Mouse (Mus musculus) limb, embryonic 14.5 days (tissue): ENCODE results near the gene Rasip1. TPM values are rescaled to one million over a fixed set of nuclear protein-coding genes. Genes with fewer than 3 reads are reported as not detected.

Experiments used
- ATAC-seq: fragments of 200-750 bp; cut with Nextera tagmentation; 2 replicates; pipeline ENCODE4 v1.8.0; 2017; ENCODE audit warnings: low read depth, moderate number of reproducible peaks, moderate TSS enrichment; ENCODE audit not compliant: low FRiP score
- DNase-seq: peaks from one replicate; pipeline ENCODE4 v3.0.0-alpha.2; 2015; ENCODE audit warnings: low spot score
- H3K27ac ChIP-seq: fragments of 300-500 bp; sonication (generic); replicated peaks from 2 replicates; pipeline ENCODE4 v1.5.1; 2014; ENCODE audit warnings: low read depth, mild to moderate bottlenecking, low read length, moderate library complexity, mixed read lengths
- H3K27me3 ChIP-seq: fragments of 300-500 bp; sonication (generic); 2 replicates; pipeline ENCODE4 v1.6.1; 2014; ENCODE audit warnings: low read length, mixed read lengths; ENCODE audit not compliant: control insufficient read depth, insufficient read depth
- H3K36me3 ChIP-seq: fragments of 300-500 bp; sonication (generic); 2 replicates; pipeline ENCODE4 v1.6.1; 2014; ENCODE audit warnings: mild to moderate bottlenecking, low read length, moderate library complexity, mixed read lengths; ENCODE audit not compliant: control insufficient read depth, insufficient read depth
- H3K4me1 ChIP-seq: fragments of 300-500 bp; sonication (generic); 2 replicates; pipeline ENCODE4 v1.6.1; 2014; ENCODE audit warnings: antibody characterized with exemption, low read length, mixed read lengths; ENCODE audit not compliant: control insufficient read depth, insufficient read depth
- H3K4me2 ChIP-seq: fragments of 300-500 bp; sonication (generic); replicated peaks from 2 replicates; pipeline ENCODE4 v1.6.1; 2014; ENCODE audit warnings: low read depth, mild to moderate bottlenecking, low read length, moderate library complexity; ENCODE audit not compliant: severe bottlenecking
- H3K4me3 ChIP-seq: fragments of 300-500 bp; sonication (generic); replicated peaks from 2 replicates; pipeline ENCODE4 v1.5.1; 2014; ENCODE audit warnings: low read length
- H3K9ac ChIP-seq: fragments of 300-500 bp; sonication (generic); 2 replicates; pipeline ENCODE4 v1.6.1; 2014; ENCODE audit warnings: mild to moderate bottlenecking, low read depth, low read length, moderate library complexity; ENCODE audit not compliant: severe bottlenecking
- H3K9me3 ChIP-seq: fragments of 300-500 bp; sonication (generic); 2 replicates; pipeline ENCODE4 v1.6.1; 2016; ENCODE audit warnings: low read length; ENCODE audit not compliant: control insufficient read depth
- POLR2A ChIP-seq: fragments of 200-500 bp; IDR thresholded peaks from 2 replicates; pipeline ENCODE4 v1.8.0; 2012; ENCODE audit warnings: inconsistent platforms, mild to moderate bottlenecking, moderate library complexity, borderline replicate concordance; ENCODE audit not compliant: insufficient read depth, insufficient read length; ENCODE audit errors: extremely low read depth
- WGBS: fragments of 180-500 bp; shearing (Covaris S2); extraction: QIAGEN DNeasy Blood & Tissue Kit; methylation state at CpG from one replicate; pipeline ENCODE4 v1.1.7; 2014; 5-methylcytosine and 5-hydroxymethylcytosine counted together
- polyA plus RNA-seq, 2 experiments: library from polyadenylated mRNA; depleted of rRNA in 1 of 2; stranded (reverse) in 1 of 2; unstranded in 1 of 2; fragments of >200 nt; fragmentation: Nextera tagmentation in 1 of 2; extraction: Ambion mirVana in 1 of 2; gene quantifications; 2 replicates each; pipeline versions ENCODE4 v1.2.1 to v1.2.3; 2012 to 2014

The Rasip1 gene
- polyA plus RNA-seq, 2 experiments: 11.0 to 14.1 TPM

GRCm38 (mm10) chr7:45630064-45630907 lies 3.0 kb downstream of the Rasip1 start:
- TF ChIP-seq POLR2A: no peak
- Histone ChIP-seq H3K36me3 (no peaks in the 10 kb centered on the region), H3K27ac (no peak overlapping the region), H3K27me3 (no peaks in the 10 kb centered on the region), H3K9me3 (no peaks in the 10 kb centered on the region), H3K4me3 (no peak overlapping the region), H3K4me1 (peaks cover 6% of the 10 kb centered on the region; the same call in 1 of the 2 replicates), H3K4me2 (0 out of 2 replicates have a peak overlapping the region, but pooled peaks have one; percentile 2), H3K9ac (no peak overlapping the region)
- no peak for DNase-seq
- no peak for ATAC-seq
- 72% methylated on average over 23 of the region's 23 CpGs for WGBS

DNA sequence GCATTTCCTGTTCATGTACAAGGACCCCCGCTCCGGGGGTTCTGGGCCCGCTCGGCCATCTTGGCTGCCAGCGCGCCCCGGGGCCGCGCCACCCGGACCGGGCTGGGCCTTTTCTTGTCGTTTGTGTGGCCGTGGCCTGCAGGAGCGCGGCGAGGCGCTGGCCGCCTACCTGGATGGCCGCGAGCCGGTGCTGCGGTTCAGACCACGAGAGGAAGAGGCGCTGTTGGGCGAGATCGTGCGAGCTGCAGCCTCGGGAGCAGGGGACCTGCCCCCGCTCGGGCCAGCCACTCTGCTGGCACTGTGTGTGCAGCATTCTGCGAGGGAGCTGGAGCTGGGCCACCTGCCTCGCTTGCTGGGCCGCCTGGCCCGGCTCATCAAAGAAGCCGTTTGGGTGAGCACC lies 5.2 kb downstream of the Rasip1 start:
- Histone ChIP-seq H3K4me3 (peak overlapping the region; percentile 24), H3K36me3 (0 out of 2 replicates have a peak, but pooled peaks cover 7% of the 10 kb centered on the region), H3K4me1 (peaks cover 6% of the 10 kb centered on the region; the same call in 1 of the 2 replicates), H3K4me2 (peak overlapping the region; percentile 53), H3K27ac (no peak overlapping the region), H3K27me3 (no peaks in the 10 kb centered on the region), H3K9ac (peak overlapping the region; percentile 59), H3K9me3 (no peaks in the 10 kb centered on the region)
- WGBS: 11% methylated on average over 29 of the region's 35 CpGs
- TF ChIP-seq POLR2A: 0 out of 2 replicates have a peak, but pooled peaks have one; percentile 16
- 0 out of 2 replicates have a peak, but pooled peaks have one; percentile 18 for ATAC-seq
- DNase-seq: no peak

- H3K9me3 ChIP-seq: no peaks in the 10 kb centered on the region
- DNase-seq: no peak
- H3K9ac ChIP-seq: no peak overlapping the region
- TF ChIP-seq POLR2A: no peak
- H3K36me3 ChIP-seq: 0 out of 2 replicates have a peak, but pooled peaks cover 7% of the 10 kb centered on the region
- H3K4me3 ChIP-seq: no peak overlapping the region
- WGBS: 90% methylated on average over 11 of the region's 11 CpGs
- no peak for ATAC-seq
- H3K27me3 ChIP-seq: no peaks in the 10 kb centered on the region
- H3K4me1 ChIP-seq: peaks cover 13% of the 10 kb centered on the region
- H3K27ac ChIP-seq: no peak overlapping the region
- no peak overlapping the region for H3K4me2 ChIP-seq
Observed at GRCm38 (mm10) chr7:45634946-45635681, 7.8 kb downstream of the Rasip1 start.

GRCm38 (mm10) chr7:45635711-45636688 lies 8.7 kb downstream of the Rasip1 start:
- 81% methylated on average over 15 of the region's 15 CpGs for WGBS
- no peak for ATAC-seq
- no peaks in the 10 kb centered on the region for H3K27me3 ChIP-seq
- no peak overlapping the region for H3K27ac ChIP-seq
- no peaks in the 10 kb centered on the region for H3K9me3 ChIP-seq
- DNase-seq: peak; percentile 41
- peaks cover 16% of the 10 kb centered on the region for H3K4me1 ChIP-seq
- 0 out of 2 replicates have a peak, but pooled peaks cover 7% of the 10 kb centered on the region for H3K36me3 ChIP-seq
- no peak for TF ChIP-seq POLR2A
- H3K4me3 ChIP-seq: no peak overlapping the region
- no peak overlapping the region for H3K9ac ChIP-seq
- H3K4me2 ChIP-seq: no peak overlapping the region

- no peak for TF ChIP-seq POLR2A
- Histone ChIP-seq H3K4me1 (peaks cover 27% of the 10 kb centered on the region), H3K9me3 (no peaks in the 10 kb centered on the region), H3K4me3 (no peak overlapping the region), H3K27ac (no peak overlapping the region), H3K4me2 (no peak overlapping the region), H3K27me3 (no peaks in the 10 kb centered on the region), H3K36me3 (0 out of 2 replicates have a peak, but pooled peaks cover 7% of the 10 kb centered on the region), H3K9ac (no peak overlapping the region)
- DNase-seq: no peak
- 96% methylated on average over 6 of the region's 6 CpGs for WGBS
- no peak for ATAC-seq
Observed at GRCm38 (mm10) chr7:45637710-45638109, 10.4 kb downstream of the Rasip1 start.
